ENCODE assay signal across 23 mouse cellular contexts in genomic region chr3:14755716-14756115, GRCm38 (mm10). TPM values are rescaled to one million over a fixed set of nuclear protein-coding genes. Genes with fewer than 3 reads are reported as not detected.
A peak's percentile ranks its signal among the peaks of the same experiment; 100 is the strongest.
DNase-seq lines count a peak whose midpoint lies in the region; ATAC-seq and TF ChIP-seq lines count a peak whose summit lies in the region.
"Had no signal": no experiment of that assay in that cellular context is flagged by ENCODE, and none has a peak within 500 bp of the region (broad histone marks: within the 10 kb centered on the region; RNA-seq: fewer than 3 reads in every experiment).

No protein-coding gene starts in this region.

- H3K27me3 ChIP-seq in liver, postnatal 0 days (ENCODE audit: insufficient read depth, low read length), result no peaks in the 10 kb centered on the region
- H3K27me3 ChIP-seq: forebrain, embryonic 12.5 days; forebrain, embryonic 15.5 days; hindbrain, embryonic 12.5 days; hindbrain, embryonic 15.5 days had no signal

- H3K4me3 ChIP-seq in liver, postnatal 0 days (ENCODE audit: low read depth, low read length), result no peak overlapping the region
- H3K4me3 ChIP-seq: forebrain, embryonic 12.5 days; forebrain, embryonic 15.5 days; heart, adult 2 months; hindbrain, embryonic 12.5 days; hindbrain, embryonic 15.5 days had no signal

- H3K27ac ChIP-seq in liver, postnatal 0 days (ENCODE audit: low read depth), result peak overlapping the region; percentile 62
- H3K27ac ChIP-seq: forebrain, embryonic 12.5 days; forebrain, embryonic 15.5 days; heart, adult 2 months; hindbrain, embryonic 12.5 days; hindbrain, embryonic 15.5 days had no signal

- H3K4me1 ChIP-seq in liver, postnatal 0 days (ENCODE audit: insufficient read depth), result no peaks in the 10 kb centered on the region
- H3K4me1 ChIP-seq: forebrain, embryonic 12.5 days; forebrain, embryonic 15.5 days; hindbrain, embryonic 12.5 days; hindbrain, embryonic 15.5 days had no signal

- no peak overlapping the region for H3K9ac ChIP-seq in liver, postnatal 0 days (replicated peaks)
- H3K9ac ChIP-seq: forebrain, embryonic 12.5 days; forebrain, embryonic 15.5 days; hindbrain, embryonic 12.5 days; hindbrain, embryonic 15.5 days had no signal

- WGBS in liver, postnatal 0 days (ENCODE audit: insufficient replicate concordance), result 56% methylated on average over 1 of the region's 1 CpGs

- H3K4me2 ChIP-seq in liver, postnatal 0 days (ENCODE audit: low read depth, low read length), result no peak overlapping the region
- H3K4me2 ChIP-seq: forebrain, embryonic 12.5 days; forebrain, embryonic 15.5 days; heart, embryonic 11.5 days; hindbrain, embryonic 12.5 days; hindbrain, embryonic 15.5 days had no signal

- no peaks in the 10 kb centered on the region for H3K9me3 ChIP-seq in liver, postnatal 0 days (ENCODE audit: low read length)
- H3K9me3 ChIP-seq: forebrain, embryonic 12.5 days; forebrain, embryonic 15.5 days; hindbrain, embryonic 12.5 days; hindbrain, embryonic 15.5 days had no signal

- no peaks in the 10 kb centered on the region for H3K36me3 ChIP-seq in liver, postnatal 0 days (replicated peaks; ENCODE audit: insufficient read depth, low read length)
- H3K36me3 ChIP-seq: forebrain, embryonic 12.5 days; forebrain, embryonic 15.5 days; hindbrain, embryonic 12.5 days; hindbrain, embryonic 15.5 days had no signal

- peak; percentile 16 for DNase-seq in adrenal gland, adult 2 months
- DNase-seq in adrenal gland, postnatal 36 days, result no peak
- peak; percentile 24 for DNase-seq in adrenal gland, postnatal 14 days
- DNase-seq in adrenal gland, postnatal 4 days (ENCODE audit: low spot score in 2 of 2), result no peak
- DNase-seq in liver, postnatal 0 days, result no peak
- no peak for DNase-seq in liver
- peak; percentile 9 for DNase-seq in skeletal muscle tissue, adult 2 months (ENCODE audit: low read depth, low spot score)
- DNase-seq in neural tube, embryonic 10.5 days (ENCODE audit: extremely low spot score, low spot score), result no peak
- DNase-seq: cerebellum, adult 18-20 months; cerebellum, adult 9-10 months; cerebellum, postnatal 14 days; gastrocnemius, postnatal 25 days; heart, adult 2 months had no signal

- TF ChIP-seq EP300 in liver, postnatal 0 days (IDR thresholded peaks at IDR 0.05; ENCODE audit: low read depth), result no peak

- TF ChIP-seq CTCF in liver, postnatal 0 days (IDR thresholded peaks at IDR 0.05; ENCODE audit: low read depth), result no peak

- peak; percentile 98 for ATAC-seq in liver, postnatal 0 days
- ATAC-seq: forebrain, embryonic 15.5 days; intestine, postnatal 0 days; Patski had no signal

RNA-seq across cellular contexts. Expression of gene Car1, which starts 52.5 kb away (rescaled TPM):
- under 1 TPM in 1 of 2 experiments, not detected in 1; 0.59 TPM for total RNA-seq in adrenal gland, adult 2 months (2021)
- polyA plus RNA-seq in adrenal gland, adult 2 months (2012; rRNA removed), result 0.26 and 0.33 TPM in 2 replicates
- total RNA-seq in adrenal gland, postnatal 36 days (2021), result under 1 TPM in 1 of 2 experiments, not detected in 1; 0.40 TPM
- total RNA-seq in adrenal gland, postnatal 14 days (2021), result 1.9 and 2.7 TPM in 2 replicates
- total RNA-seq in adrenal gland, postnatal 4 days (2021), result 1 to 10 TPM in 1 of 2 experiments, under 1 TPM in 1; 0.84 to 1.9 TPM
- polyA plus RNA-seq in liver, postnatal 0 days (2015; fragmentation: Nextera tagmentation; extraction: Ambion mirVana), result 74.1 and 78.4 TPM in 2 replicates
- total RNA-seq: ES-E14; heart, adult 2 months; heart, postnatal 25 days had no signal
- polyA plus RNA-seq: forebrain, embryonic 12.5 days; forebrain, embryonic 15.5 days; hindbrain, embryonic 15.5 days; intestine, embryonic 14.5 days; Patski had no signal

Comparison
In these comparisons a context has a peak if more than half of its experiments do, and no peak if none do; other contexts are left out.
1. DNase-seq: peak in adrenal gland, adult 2 months (single experiment), adrenal gland, postnatal 14 days (single experiment) and skeletal muscle tissue, adult 2 months (single experiment); none in adrenal gland, postnatal 36 days (0 of 2), adrenal gland, postnatal 4 days (0 of 2), liver, postnatal 0 days (single experiment), liver (single experiment) and neural tube, embryonic 10.5 days (single experiment).